Mouse (Mus musculus): ENCODE data around the gene Klhdc3. TPM values are rescaled to one million over a fixed set of nuclear protein-coding genes. Genes with fewer than 3 reads are reported as not detected.

Klhdc3 gene
- polyA plus RNA-seq (2014; fragmentation: Nextera tagmentation; extraction: Ambion mirVana), result 121 and 128 TPM in 2 replicates

DNA sequence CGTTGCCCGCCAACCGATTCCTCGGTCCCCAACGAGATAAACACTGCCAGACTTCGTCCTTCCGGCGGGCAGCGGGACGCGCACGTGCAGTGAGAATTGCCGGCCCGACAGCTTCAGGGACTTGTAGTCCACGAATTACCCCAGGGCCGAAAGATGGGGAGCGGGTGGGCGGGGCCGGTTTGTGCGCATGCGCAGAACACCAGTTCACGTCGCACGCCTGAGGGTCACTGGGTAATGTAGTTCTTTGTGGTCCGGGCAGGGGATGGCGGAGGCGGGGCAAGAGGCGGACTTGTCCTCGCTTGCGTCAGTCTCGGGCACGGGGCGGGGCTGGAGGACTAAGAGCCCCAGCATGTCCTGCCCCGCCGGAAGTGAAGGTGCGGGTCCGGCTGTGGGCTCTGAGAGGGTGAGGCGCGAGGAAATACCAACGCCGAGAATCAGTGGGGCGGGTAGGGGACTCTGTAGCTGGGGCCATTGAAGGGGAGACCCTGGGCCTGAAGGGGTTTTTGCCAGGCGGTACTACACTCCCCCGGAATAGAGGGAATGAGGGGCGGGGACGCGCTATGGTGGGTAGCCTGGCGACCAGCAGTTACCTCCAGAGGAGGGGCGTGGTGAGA lies at the start of gene Klhdc3:
Klhdc3 (minus strand) TSS at position 155 of the 614 bp plus-strand sequence.
- H3K4me3 ChIP-seq (ENCODE audit: low read depth, low read length), result peak within 1 kb of the TSS; percentile 70
- no peaks in the 10 kb centered on the region for H3K27me3 ChIP-seq (replicated peaks; ENCODE audit: control insufficient read depth, insufficient read depth, low read length)
- peak within 1 kb of the TSS; percentile 70 for H3K9ac ChIP-seq (ENCODE audit: low read depth, low read length)
- DNase-seq (ENCODE audit: low spot score), result peak; percentile 100
- H3K36me3 ChIP-seq (ENCODE audit: control insufficient read depth, insufficient read depth, low read length), result peaks cover 41% of the 10 kb centered on the region
- peaks cover 23% of the 10 kb centered on the region for H3K4me1 ChIP-seq (replicated peaks; ENCODE audit: control insufficient read depth, insufficient read depth, low read length)
- peak within 1 kb of the TSS; percentile 97 for H3K4me2 ChIP-seq
- peak within 1 kb of the TSS; percentile 79 for H3K27ac ChIP-seq (ENCODE audit: low read depth, low read length)
- no peaks in the 10 kb centered on the region for H3K9me3 ChIP-seq (ENCODE audit: control insufficient read depth, low read length)
- ATAC-seq (replicated peaks; ENCODE audit: low FRiP score), result peak; percentile 98
- WGBS, result under 1% methylated on average over 49 of the region's 49 CpGs

DNA sequence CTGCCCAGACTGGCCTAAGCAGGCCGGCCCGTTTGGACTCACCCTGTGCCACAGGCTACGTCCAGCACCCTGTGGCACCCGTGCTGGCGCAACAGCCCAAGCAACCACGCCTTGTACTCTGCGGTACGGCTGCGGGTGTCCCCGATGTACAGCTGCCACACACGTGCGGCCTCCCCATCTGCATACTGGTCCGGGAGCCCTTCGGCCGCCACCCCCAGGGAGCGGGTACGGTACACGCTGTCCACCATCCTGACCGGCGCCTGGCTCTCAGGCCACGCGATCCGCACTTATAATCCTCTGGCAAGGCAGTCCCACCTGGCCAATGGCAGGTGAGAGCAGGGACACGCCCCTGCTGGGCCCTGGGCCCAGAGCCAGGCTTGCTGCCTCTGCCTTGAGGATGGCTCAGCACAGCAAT lies 48.2 kb upstream of the Klhdc3 start, which contains the start of gene Gnmt:
Gnmt (minus strand) TSS at position 265 of the 415 bp plus-strand sequence.
- peak within 1 kb of the TSS; percentile 42 for H3K4me2 ChIP-seq
- no peaks in the 10 kb centered on the region for H3K9me3 ChIP-seq (ENCODE audit: control insufficient read depth, low read length)
- no peak within 1 kb of the TSS for H3K4me3 ChIP-seq (ENCODE audit: low read depth, low read length)
- 20% methylated on average over 24 of the region's 24 CpGs for WGBS
- no peaks in the 10 kb centered on the region; the same call in 1 of the 2 replicates for H3K4me1 ChIP-seq (replicated peaks; ENCODE audit: control insufficient read depth, insufficient read depth, low read length)
- H3K36me3 ChIP-seq (ENCODE audit: control insufficient read depth, insufficient read depth, low read length), result no peaks in the 10 kb centered on the region
- DNase-seq (ENCODE audit: low spot score), result peak; percentile 33
- no peak within 1 kb of the TSS for H3K27ac ChIP-seq (ENCODE audit: low read depth, low read length)
- ATAC-seq (replicated peaks; ENCODE audit: low FRiP score), result no peak; the same call in 1 of the 2 replicates
- H3K27me3 ChIP-seq (replicated peaks; ENCODE audit: control insufficient read depth, insufficient read depth, low read length), result peaks cover 13% of the 10 kb centered on the region
- no peak within 1 kb of the TSS for H3K9ac ChIP-seq (ENCODE audit: low read depth, low read length)

DNA sequence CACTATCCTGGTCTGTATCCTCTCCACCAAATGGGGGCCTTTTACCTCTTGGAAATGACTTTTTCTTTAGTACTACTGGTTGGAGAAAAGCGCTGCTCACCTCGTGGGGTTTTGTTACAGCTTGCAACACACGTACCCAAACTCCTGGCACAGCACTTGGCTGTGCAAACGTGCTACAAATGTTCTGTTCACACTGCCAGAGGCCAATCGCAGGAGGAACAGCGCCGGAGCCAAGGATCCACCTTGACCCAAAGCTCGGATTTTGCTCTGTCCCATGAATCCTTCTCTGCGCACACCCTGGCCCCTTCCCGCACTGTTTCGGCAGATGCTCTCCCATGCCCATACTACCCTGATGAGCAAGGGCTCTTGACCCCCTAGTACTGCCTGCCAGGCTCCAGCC lies 47.8 kb upstream of the Klhdc3 start:
- no peak for ATAC-seq (replicated peaks; ENCODE audit: low FRiP score)

DNA sequence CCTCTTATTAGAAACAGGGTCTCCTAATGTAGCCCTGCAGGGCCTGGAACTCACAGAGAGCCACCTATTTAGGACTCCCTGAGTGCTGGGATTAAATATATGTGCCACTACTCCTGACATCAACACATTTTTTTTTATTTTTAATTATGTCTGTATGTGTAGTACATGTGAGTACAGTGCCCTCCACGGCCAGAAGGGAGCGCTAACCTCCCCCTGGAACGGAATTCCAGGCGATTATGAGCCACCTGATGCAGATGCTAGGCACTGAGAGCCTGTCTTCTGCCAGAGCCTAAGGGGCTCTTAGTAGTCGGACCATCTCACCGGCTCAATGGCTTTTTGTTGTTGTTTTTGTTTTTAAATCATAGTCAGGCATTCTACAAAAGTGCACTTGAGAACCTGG lies 47.3 kb upstream of the Klhdc3 start:
- ATAC-seq (replicated peaks; ENCODE audit: low FRiP score) (no peak), DNase-seq (ENCODE audit: low spot score) (no peak)
- H3K4me1 ChIP-seq (replicated peaks; ENCODE audit: control insufficient read depth, insufficient read depth, low read length), result no peaks in the 10 kb centered on the region; the same call in 1 of the 2 replicates
- H3K4me2 ChIP-seq, result no peak overlapping the region
- H3K9ac ChIP-seq (ENCODE audit: low read depth, low read length), result no peak overlapping the region
- H3K4me3 ChIP-seq (ENCODE audit: low read depth, low read length), result no peak overlapping the region
- no peaks in the 10 kb centered on the region for H3K9me3 ChIP-seq (ENCODE audit: control insufficient read depth, low read length)
- H3K27ac ChIP-seq (ENCODE audit: low read depth, low read length), result no peak overlapping the region
- peaks cover 13% of the 10 kb centered on the region for H3K27me3 ChIP-seq (replicated peaks; ENCODE audit: control insufficient read depth, insufficient read depth, low read length)
- 33% methylated on average over 6 of the region's 6 CpGs for WGBS
- no peaks in the 10 kb centered on the region for H3K36me3 ChIP-seq (ENCODE audit: control insufficient read depth, insufficient read depth, low read length)

More for the DNA sequence above, 47.8 kb upstream of the Klhdc3 start:
- Histone ChIP-seq H3K4me2 (peak overlapping the region; percentile 42), H3K27ac (ENCODE audit: low read depth, low read length) (no peak overlapping the region), H3K4me1 (replicated peaks; ENCODE audit: control insufficient read depth, insufficient read depth, low read length) (no peaks in the 10 kb centered on the region; the same call in 1 of the 2 replicates), H3K9me3 (ENCODE audit: control insufficient read depth, low read length) (no peaks in the 10 kb centered on the region), H3K9ac (ENCODE audit: low read depth, low read length) (no peak overlapping the region), H3K4me3 (ENCODE audit: low read depth, low read length) (no peak overlapping the region), H3K36me3 (ENCODE audit: control insufficient read depth, insufficient read depth, low read length) (no peaks in the 10 kb centered on the region), H3K27me3 (replicated peaks; ENCODE audit: control insufficient read depth, insufficient read depth, low read length) (peaks cover 13% of the 10 kb centered on the region)
- peak; percentile 36 for DNase-seq (ENCODE audit: low spot score)
- WGBS, result 39% methylated on average over 11 of the region's 11 CpGs

DNA sequence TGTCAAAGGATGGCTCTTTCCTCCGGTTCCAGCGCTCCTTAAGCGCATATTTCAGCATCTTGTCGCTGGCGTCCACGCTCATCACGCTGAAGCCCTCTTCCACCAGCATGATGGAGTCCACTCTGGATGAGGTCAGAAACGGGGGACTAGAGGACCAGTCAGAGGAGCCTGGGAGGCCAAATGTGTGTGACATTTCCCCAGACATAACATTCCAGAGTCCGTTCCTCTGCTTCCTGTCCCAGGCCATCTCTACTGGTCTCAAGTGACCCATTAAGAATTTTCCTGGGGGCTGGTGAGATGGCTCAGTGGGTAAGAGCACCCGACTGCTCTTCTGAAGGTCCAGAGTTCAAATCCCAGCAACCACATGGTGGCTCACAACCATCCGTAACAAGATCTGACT lies 46.6 kb upstream of the Klhdc3 start:
- Histone ChIP-seq H3K4me1 (replicated peaks; ENCODE audit: control insufficient read depth, insufficient read depth, low read length) (no peaks in the 10 kb centered on the region; the same call in 1 of the 2 replicates), H3K27me3 (replicated peaks; ENCODE audit: control insufficient read depth, insufficient read depth, low read length) (peaks cover 13% of the 10 kb centered on the region), H3K9ac (ENCODE audit: low read depth, low read length) (no peak overlapping the region), H3K9me3 (ENCODE audit: control insufficient read depth, low read length) (no peaks in the 10 kb centered on the region), H3K36me3 (ENCODE audit: control insufficient read depth, insufficient read depth, low read length) (no peaks in the 10 kb centered on the region), H3K4me2 (no peak overlapping the region), H3K27ac (ENCODE audit: low read depth, low read length) (no peak overlapping the region), H3K4me3 (ENCODE audit: low read depth, low read length) (no peak overlapping the region)
- ATAC-seq (replicated peaks; ENCODE audit: low FRiP score), result no peak
- 91% methylated on average over 11 of the region's 11 CpGs for WGBS
- DNase-seq (ENCODE audit: low spot score), result no peak

DNA sequence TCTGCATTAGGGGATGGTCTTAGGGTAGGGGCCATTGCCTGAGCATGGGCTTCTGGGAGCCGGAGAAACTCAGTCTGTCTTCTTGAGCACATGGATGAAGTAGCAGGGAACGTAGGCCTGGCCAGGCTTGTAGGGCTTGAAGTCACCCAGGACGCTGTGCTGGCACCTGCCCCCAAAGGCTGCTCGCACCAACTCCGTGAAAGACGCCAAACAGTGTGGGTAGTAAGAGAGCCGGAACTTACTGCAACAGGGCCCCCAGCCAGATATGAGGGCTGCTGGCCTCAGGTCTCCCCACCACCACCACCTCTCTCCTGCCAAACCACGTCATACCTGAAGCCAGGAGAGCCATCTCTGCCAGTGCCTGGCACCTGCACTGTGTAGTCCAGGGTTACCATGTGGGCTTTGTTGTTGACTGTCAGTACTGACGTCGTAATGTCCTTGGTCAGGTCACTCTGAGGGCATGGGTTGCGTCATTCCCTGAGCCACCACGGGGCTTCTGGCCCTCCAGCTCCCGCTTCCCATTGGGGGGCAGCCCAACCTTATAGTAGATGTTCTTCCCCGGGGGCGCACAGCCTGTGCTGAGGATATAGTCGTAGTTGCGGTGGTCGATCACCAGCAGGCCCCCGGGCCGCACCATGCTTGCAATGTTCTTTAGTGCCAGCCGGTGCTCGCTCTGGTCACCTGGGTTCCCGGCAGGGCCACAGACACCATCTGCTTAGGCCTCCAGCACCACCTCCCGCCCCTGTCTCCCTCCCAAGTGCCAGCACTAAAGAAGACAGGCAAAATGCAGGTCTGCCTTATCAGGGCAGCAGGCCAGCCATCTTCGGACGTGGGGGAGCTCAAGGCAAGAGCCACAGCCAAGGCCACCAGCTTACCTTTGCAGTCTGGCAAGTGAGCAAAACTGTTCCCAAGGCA lies 45.3 kb upstream of the Klhdc3 start:
- Histone ChIP-seq H3K27me3 (replicated peaks; ENCODE audit: control insufficient read depth, insufficient read depth, low read length) (peaks cover 13% of the 10 kb centered on the region), H3K36me3 (ENCODE audit: control insufficient read depth, insufficient read depth, low read length) (peaks cover 3% of the 10 kb centered on the region; the same call in 1 of the 2 replicates), H3K27ac (ENCODE audit: low read depth, low read length) (no peak overlapping the region), H3K4me3 (ENCODE audit: low read depth, low read length) (no peak overlapping the region), H3K4me1 (replicated peaks; ENCODE audit: control insufficient read depth, insufficient read depth, low read length) (no peaks in the 10 kb centered on the region; the same call in 1 of the 2 replicates), H3K9me3 (ENCODE audit: control insufficient read depth, low read length) (no peaks in the 10 kb centered on the region), H3K4me2 (no peak overlapping the region), H3K9ac (ENCODE audit: low read depth, low read length) (no peak overlapping the region)
- no peak for DNase-seq (ENCODE audit: low spot score)
- no peak for ATAC-seq (replicated peaks; ENCODE audit: low FRiP score)
- WGBS, result 85% methylated on average over 26 of the region's 26 CpGs

DNA sequence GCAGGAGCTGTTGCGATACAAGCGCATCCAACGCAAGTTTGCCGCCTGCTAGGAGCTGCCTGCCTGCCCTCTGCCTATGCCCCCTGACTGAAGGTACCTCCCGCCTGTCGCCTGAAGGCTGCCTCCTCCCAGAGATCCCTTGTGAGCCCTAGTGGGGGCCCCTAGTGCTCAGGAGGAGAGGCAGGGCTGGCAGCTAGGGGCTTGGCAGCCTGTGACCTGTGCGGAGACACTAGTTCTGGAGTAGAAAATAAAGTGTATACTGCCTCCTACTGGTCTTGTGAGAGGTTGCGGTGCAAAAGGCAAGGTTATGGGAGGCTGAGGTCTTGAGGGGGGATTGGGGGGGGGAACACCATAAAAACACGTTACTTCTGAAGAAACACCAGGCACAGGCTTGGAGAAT lies 44.6 kb upstream of the Klhdc3 start:
- 65% methylated on average over 9 of the region's 9 CpGs for WGBS
- Histone ChIP-seq H3K36me3 (ENCODE audit: control insufficient read depth, insufficient read depth, low read length) (peaks cover 3% of the 10 kb centered on the region; the same call in 1 of the 2 replicates), H3K9ac (ENCODE audit: low read depth, low read length) (no peak overlapping the region)

DNA sequence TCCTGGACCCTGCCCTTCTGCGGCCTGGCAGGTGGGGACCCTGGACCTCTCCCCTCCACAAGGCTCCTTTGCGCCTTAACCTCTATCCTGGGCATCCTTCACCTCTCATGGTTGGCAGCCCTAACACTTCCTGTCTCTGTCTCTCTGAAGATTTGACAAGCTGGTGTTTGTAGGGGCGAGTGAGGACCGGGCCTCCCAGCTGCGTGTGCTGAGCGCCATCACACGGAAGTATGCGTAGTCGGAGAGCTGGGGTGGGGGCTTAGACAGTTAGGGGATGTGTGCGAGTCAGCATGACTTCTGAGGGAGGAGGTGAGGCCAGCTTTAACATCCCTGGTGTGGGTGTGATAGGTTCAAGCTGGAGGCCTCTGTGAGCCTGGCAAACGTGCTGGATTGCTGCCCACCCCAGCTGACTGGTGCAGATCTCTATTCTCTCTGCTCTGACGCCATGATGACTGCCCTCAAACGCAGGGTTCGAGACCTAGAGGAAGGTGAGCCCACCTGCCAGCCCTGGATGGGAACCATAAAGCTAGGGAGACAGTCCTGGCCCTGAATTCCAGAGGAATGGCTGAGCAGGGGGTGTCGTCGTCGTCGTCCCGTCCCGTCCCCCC lies 43.9 kb upstream of the Klhdc3 start:
- Histone ChIP-seq H3K9me3 (ENCODE audit: control insufficient read depth, low read length) (no peaks in the 10 kb centered on the region), H3K27ac (ENCODE audit: low read depth, low read length) (no peak overlapping the region), H3K36me3 (ENCODE audit: control insufficient read depth, insufficient read depth, low read length) (peaks cover 3% of the 10 kb centered on the region; the same call in 1 of the 2 replicates), H3K4me3 (ENCODE audit: low read depth, low read length) (no peak overlapping the region), H3K27me3 (replicated peaks; ENCODE audit: control insufficient read depth, insufficient read depth, low read length) (peaks cover 12% of the 10 kb centered on the region), H3K9ac (ENCODE audit: low read depth, low read length) (no peak overlapping the region), H3K4me2 (no peak overlapping the region), H3K4me1 (replicated peaks; ENCODE audit: control insufficient read depth, insufficient read depth, low read length) (no peaks in the 10 kb centered on the region; the same call in 1 of the 2 replicates)
- DNase-seq (ENCODE audit: low spot score), result no peak
- 81% methylated on average over 20 of the region's 20 CpGs for WGBS
- ATAC-seq (replicated peaks; ENCODE audit: low FRiP score), result no peak

More for the DNA sequence above, 44.6 kb upstream of the Klhdc3 start:
- Histone ChIP-seq H3K9me3 (ENCODE audit: control insufficient read depth, low read length) (no peaks in the 10 kb centered on the region), H3K27me3 (replicated peaks; ENCODE audit: control insufficient read depth, insufficient read depth, low read length) (peaks cover 13% of the 10 kb centered on the region), H3K4me1 (replicated peaks; ENCODE audit: control insufficient read depth, insufficient read depth, low read length) (no peaks in the 10 kb centered on the region; the same call in 1 of the 2 replicates), H3K4me3 (ENCODE audit: low read depth, low read length) (no peak overlapping the region), H3K27ac (ENCODE audit: low read depth, low read length) (no peak overlapping the region; the same call in 1 of the 2 replicates), H3K4me2 (no peak overlapping the region)
- DNase-seq (ENCODE audit: low spot score), result peak; percentile 34
- peak; percentile 37; the same call in 1 of the 2 replicates for ATAC-seq (replicated peaks; ENCODE audit: low FRiP score)
